Mouse (Mus musculus) myocyte (in vitro differentiated cells): ENCODE measurements around the gene Hist1h3g.

Source experiments
- E2F4 ChIP-seq: IDR thresholded peaks from one replicate; pipeline ENCODE4 v1.6.1; 2011; ENCODE audit warnings: mild to moderate bottlenecking, control low read depth, moderate library complexity; ENCODE audit not compliant: insufficient read depth
- MAX ChIP-seq: IDR thresholded peaks from one replicate; pipeline ENCODE4 v1.6.1; 2011; ENCODE audit warnings: low read depth, mild to moderate bottlenecking, control low read depth
- POLR2A ChIP-seq: IDR thresholded peaks from one replicate; pipeline ENCODE4 v1.6.1; 2011; ENCODE audit warnings: low read depth, mild to moderate bottlenecking, control low read depth, moderate library complexity; ENCODE audit not compliant: insufficient read length
- TCF12 ChIP-seq: IDR thresholded peaks from one replicate; pipeline ENCODE4 v1.6.1; 2011; ENCODE audit warnings: mild to moderate bottlenecking, control low read depth; ENCODE audit not compliant: poor library complexity, insufficient read depth, severe bottlenecking
- USF1 ChIP-seq: IDR thresholded peaks from one replicate; pipeline ENCODE4 v1.6.1; 2011; ENCODE audit warnings: low read depth, mild to moderate bottlenecking, control low read depth, moderate library complexity

DNA sequence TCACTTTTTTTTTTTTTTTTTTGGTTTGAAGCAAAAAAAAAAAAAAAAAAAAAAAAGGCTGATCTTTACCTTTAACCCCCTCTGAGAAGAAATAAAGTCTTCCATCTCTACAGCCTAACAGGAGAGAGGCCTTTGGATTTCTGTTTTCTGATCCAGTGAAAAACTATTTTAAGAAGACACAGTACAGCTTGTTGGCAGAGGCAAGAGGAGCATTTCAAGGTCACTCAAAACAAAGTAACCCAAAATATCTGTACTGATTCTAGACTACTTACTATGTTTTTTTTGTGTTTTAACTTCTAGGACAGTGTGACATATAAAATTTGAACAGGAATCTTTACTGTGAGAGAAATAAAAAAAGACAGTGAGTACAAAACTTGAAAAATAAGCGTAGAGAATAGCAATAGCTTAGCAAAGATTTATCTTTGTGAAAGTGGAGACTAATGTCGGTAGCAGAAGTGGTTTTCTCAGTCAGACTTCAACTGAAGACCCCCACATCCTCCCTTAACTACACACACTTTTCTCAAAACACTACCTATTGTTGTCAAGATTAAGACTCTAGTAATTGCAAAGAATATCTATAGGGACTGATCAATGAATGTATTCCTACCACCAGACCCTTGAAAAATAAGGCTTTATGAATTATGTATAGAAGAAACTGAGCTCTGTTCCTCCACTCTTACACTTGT lies 5.6 kb upstream of the Hist1h3g start:
- TF ChIP-seq TCF12 = no peak
- no peak for TF ChIP-seq POLR2A
- no peak for TF ChIP-seq E2F4
- TF ChIP-seq USF1 = no peak
- no peak for TF ChIP-seq MAX
